Mouse (Mus musculus): ENCODE measurements at regions not wholly inside any gene's neighbourhood (a gene's known extent, or its start where the extent isn't known, plus 50 kb on each side); places are given as distances from the start of the nearest gene placed in this dataset.

GRCm38 (mm10) chr14:68363892-68364291 is 930.2 kb downstream of the Synb start:
- TF ChIP-seq POLR2A (IDR thresholded peaks at IDR 0.05; ENCODE audit: borderline replicate concordance, low read depth, low read length) (no peak), CTCF (IDR thresholded peaks at IDR 0.05; ENCODE audit: low read depth, low read length) (no peak)
